Comparison of ENCODE assay signal across 12 mouse cellular contexts in the genomic region with DNA sequence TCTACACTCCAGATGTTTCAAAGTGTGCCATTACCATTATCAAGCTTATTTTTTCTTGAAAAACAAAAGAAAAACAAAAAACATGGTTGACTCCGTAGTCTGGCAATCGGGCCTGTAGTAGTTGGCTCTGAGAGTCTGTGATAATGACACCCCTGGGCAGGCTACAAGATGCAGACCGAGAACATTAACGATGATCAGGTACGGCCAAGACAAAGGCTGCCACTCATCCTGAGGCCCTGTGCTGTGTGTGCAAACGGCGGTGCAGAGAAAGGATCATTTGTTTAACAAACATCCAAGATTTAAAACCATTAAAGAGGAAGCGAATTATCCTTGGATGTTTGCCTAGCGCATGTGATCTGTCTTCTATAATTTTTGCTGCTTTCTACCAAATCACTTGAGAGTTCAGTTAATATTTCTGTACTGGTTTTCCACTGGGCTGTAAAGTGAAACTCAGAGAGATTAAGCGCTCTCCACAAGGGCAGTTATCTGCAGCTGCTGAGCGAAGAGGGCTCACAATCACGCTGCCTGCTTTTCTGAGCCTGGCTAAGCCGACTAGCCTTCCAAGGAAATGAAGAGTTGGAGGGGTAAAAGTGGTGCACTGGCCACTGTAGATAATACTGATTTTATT.
DNase-seq lines count a peak whose midpoint lies in the region; ATAC-seq and TF ChIP-seq lines count a peak whose summit lies in the region.
"Had no signal": no experiment of that assay in that cellular context is flagged by ENCODE, and none has a peak within 500 bp of the region (broad histone marks: within the 10 kb centered on the region; RNA-seq: fewer than 3 reads in every experiment).

No protein-coding gene starts in this region.

- TF ChIP-seq CTCF in midbrain, postnatal 0 days (IDR thresholded peaks at IDR 0.05), result no peak

- no peak for ATAC-seq in midbrain, postnatal 0 days (ENCODE audit: low FRiP score)
- ATAC-seq in stomach, embryonic 14.5 days (ENCODE audit: insufficient number of reproducible peaks, insufficient read depth, low FRiP score, low read depth), result no peak

- DNase-seq in adrenal gland, postnatal 14 days, result peak; percentile 24
- DNase-seq in adrenal gland, postnatal 25 days, result no peak
- DNase-seq in midbrain, embryonic 10.5 days (ENCODE audit: low spot score), result no peak
- DNase-seq in midbrain, postnatal 0 days (ENCODE audit: low spot score), result no peak
- DNase-seq in heart, postnatal 10 days, result peak; percentile 19 to 26
- no peak for DNase-seq in cerebellum, postnatal 10 days
- no peak for DNase-seq in right cerebral cortex, postnatal 4 days
- DNase-seq: layer of hippocampus, adult 9-11 months had no signal

- 65% methylated on average over 13 of the region's 13 CpGs for WGBS in midbrain, embryonic 10.5 days
- WGBS in midbrain, postnatal 0 days, result 37% methylated on average over 13 of the region's 13 CpGs
- 23% methylated on average over 13 of the region's 13 CpGs for WGBS in stomach, embryonic 14.5 days

- H3K4me3 ChIP-seq in midbrain, embryonic 10.5 days, result no peak overlapping the region
- H3K4me3 ChIP-seq in midbrain, postnatal 0 days (ENCODE audit: low read depth, low read length), result no peak overlapping the region
- no peak overlapping the region for H3K4me3 ChIP-seq in stomach, embryonic 14.5 days (ENCODE audit: low read depth, low read length)
- H3K4me3 ChIP-seq: heart, adult 2 months; neural tube, embryonic 12.5 days had no signal

- H3K4me1 ChIP-seq in midbrain, embryonic 10.5 days, result peaks cover 26% of the 10 kb centered on the region
- H3K4me1 ChIP-seq in midbrain, postnatal 0 days (ENCODE audit: insufficient read depth, low read length), result no peaks in the 10 kb centered on the region
- H3K4me1 ChIP-seq in stomach, embryonic 14.5 days (ENCODE audit: control insufficient read depth, insufficient read depth, low read length), result peaks cover 8% of the 10 kb centered on the region

- H3K9ac ChIP-seq in midbrain, postnatal 0 days (replicated peaks; ENCODE audit: low read length, poor library complexity, severe bottlenecking), result no peak overlapping the region
- H3K9ac ChIP-seq in stomach, embryonic 14.5 days (replicated peaks; ENCODE audit: low read depth, low read length), result no peak overlapping the region
- H3K9ac ChIP-seq: liver, embryonic 14.5 days; neural tube, embryonic 12.5 days had no signal

- peak overlapping the region; percentile 60 for H3K27ac ChIP-seq in midbrain, embryonic 10.5 days (replicated peaks)
- no peak overlapping the region for H3K27ac ChIP-seq in midbrain, postnatal 0 days (ENCODE audit: low read depth, low read length)
- H3K27ac ChIP-seq in stomach, embryonic 14.5 days (ENCODE audit: low read length), result no peak overlapping the region
- H3K27ac ChIP-seq: heart, adult 2 months; liver, embryonic 14.5 days; neural tube, embryonic 12.5 days had no signal

- H3K27me3 ChIP-seq in midbrain, embryonic 10.5 days (ENCODE audit: low read depth, poor library complexity, severe bottlenecking), result no peaks in the 10 kb centered on the region
- H3K27me3 ChIP-seq in midbrain, postnatal 0 days (ENCODE audit: insufficient read depth, low read length), result no peaks in the 10 kb centered on the region
- H3K27me3 ChIP-seq in stomach, embryonic 14.5 days (ENCODE audit: control insufficient read depth, insufficient read depth, low read length), result no peaks in the 10 kb centered on the region
- H3K27me3 ChIP-seq: neural tube, embryonic 12.5 days had no signal

- H3K36me3 ChIP-seq in midbrain, embryonic 10.5 days, result no peaks in the 10 kb centered on the region
- H3K36me3 ChIP-seq in midbrain, postnatal 0 days (ENCODE audit: insufficient read depth, low read length), result no peaks in the 10 kb centered on the region
- H3K36me3 ChIP-seq in stomach, embryonic 14.5 days (ENCODE audit: control insufficient read depth, insufficient read depth, low read length), result no peaks in the 10 kb centered on the region
- H3K36me3 ChIP-seq: neural tube, embryonic 12.5 days had no signal

- H3K4me2 ChIP-seq in midbrain, postnatal 0 days (ENCODE audit: low read depth, low read length, poor library complexity, severe bottlenecking), result no peak overlapping the region
- peak overlapping the region; percentile 8; the same call in 1 of the 2 replicates for H3K4me2 ChIP-seq in stomach, embryonic 14.5 days (replicated peaks; ENCODE audit: low read depth, low read length)
- H3K4me2 ChIP-seq: neural tube, embryonic 12.5 days had no signal

- H3K9me3 ChIP-seq in midbrain, embryonic 10.5 days (replicated peaks), result no peaks in the 10 kb centered on the region
- no peaks in the 10 kb centered on the region for H3K9me3 ChIP-seq in midbrain, postnatal 0 days (ENCODE audit: low read length)
- no peaks in the 10 kb centered on the region for H3K9me3 ChIP-seq in stomach, embryonic 14.5 days (ENCODE audit: control insufficient read depth, low read depth, low read length)
- H3K9me3 ChIP-seq: neural tube, embryonic 12.5 days had no signal

- intact Hi-C loops in heart, postnatal 10 days (cut with DNase I), result no loop called here

Comparison
In these comparisons a context has a peak if more than half of its experiments do, and no peak if none do; other contexts are left out.
1. DNase-seq: peak in adrenal gland, postnatal 14 days (single experiment) and heart, postnatal 10 days (2 of 2); none in adrenal gland, postnatal 25 days (single experiment), midbrain, embryonic 10.5 days (single experiment), midbrain, postnatal 0 days (single experiment), cerebellum, postnatal 10 days (0 of 2) and right cerebral cortex, postnatal 4 days (single experiment).